Mouse (Mus musculus) kidney, embryonic 15.5 days (tissue): ENCODE measurements around the gene Pde8b. TPM values are rescaled to one million over a fixed set of nuclear protein-coding genes. Genes with fewer than 3 reads are reported as not detected.

Source experiments
- ATAC-seq: fragments of 200-750 bp; cut with Nextera tagmentation; replicated peaks from 2 replicates; pipeline ENCODE4 v1.8.0; 2017; ENCODE audit warnings: moderate TSS enrichment; ENCODE audit not compliant: low FRiP score
- H3K27ac ChIP-seq: fragments of 300-500 bp; sonication (generic); 2 replicates; pipeline ENCODE4 v1.5.1; 2015; ENCODE audit warnings: mild to moderate bottlenecking, inconsistent platforms
- H3K27me3 ChIP-seq: fragments of 300-500 bp; sonication (generic); 2 replicates; pipeline ENCODE4 v1.6.1; 2015; ENCODE audit warnings: inconsistent platforms
- H3K36me3 ChIP-seq: fragments of 300-500 bp; sonication (generic); 2 replicates; pipeline ENCODE4 v1.6.1; 2015; ENCODE audit warnings: inconsistent platforms
- H3K4me1 ChIP-seq: fragments of 300-500 bp; sonication (generic); 2 replicates; pipeline ENCODE4 v1.6.1; 2015; ENCODE audit warnings: inconsistent platforms
- H3K4me2 ChIP-seq: fragments of 300-500 bp; sonication (generic); 2 replicates; pipeline ENCODE4 v1.6.1; 2015; ENCODE audit warnings: moderate library complexity, mild to moderate bottlenecking, inconsistent platforms
- H3K4me3 ChIP-seq: fragments of 300-500 bp; sonication (generic); replicated peaks from 2 replicates; pipeline ENCODE4 v1.5.1; 2015; ENCODE audit warnings: mild to moderate bottlenecking, inconsistent platforms
- H3K9ac ChIP-seq: fragments of 300-500 bp; sonication (generic); 2 replicates; pipeline ENCODE4 v1.6.1; 2015; ENCODE audit warnings: mild to moderate bottlenecking, inconsistent platforms
- H3K9me3 ChIP-seq: fragments of 300-500 bp; sonication (generic); replicated peaks from 2 replicates; pipeline ENCODE4 v1.6.1; 2016; ENCODE audit warnings: inconsistent platforms
- WGBS: fragments of 180-500 bp; shearing (Covaris S2); methylation state at CpG from one replicate; pipeline ENCODE4 v1.1.7; 2015; ENCODE audit warnings: mixed read lengths; 5-methylcytosine and 5-hydroxymethylcytosine counted together
- polyA plus RNA-seq: library from polyadenylated mRNA; unstranded; fragments of >200 nt; fragmentation: Nextera tagmentation; extraction: Ambion mirVana; gene quantifications from 2 replicates; pipeline ENCODE4 v1.2.1, GENCODE M21; 2015

Gene Pde8b
- polyA plus RNA-seq, 1 experiment from 2014 or later: 10.2 TPM

GRCm38 (mm10) chr13:95091546-95092445 lies 158.3 kb downstream of the Pde8b start:
- Histone ChIP-seq H3K9ac (no peak overlapping the region), H3K4me3 (no peak overlapping the region), H3K27ac (no peak overlapping the region), H3K36me3 (no peaks in the 10 kb centered on the region), H3K4me2 (no peak overlapping the region), H3K9me3 (no peaks in the 10 kb centered on the region), H3K27me3 (no peaks in the 10 kb centered on the region), H3K4me1 (no peaks in the 10 kb centered on the region)
- no peak for ATAC-seq
- WGBS: 81% methylated on average over 14 of the region's 14 CpGs

GRCm38 (mm10) chr13:95087358-95087787 lies 162.8 kb downstream of the Pde8b start:
- Histone ChIP-seq H3K4me1 (no peaks in the 10 kb centered on the region), H3K4me2 (no peak overlapping the region), H3K27me3 (no peaks in the 10 kb centered on the region), H3K9ac (no peak overlapping the region), H3K9me3 (no peaks in the 10 kb centered on the region), H3K27ac (no peak overlapping the region), H3K36me3 (no peaks in the 10 kb centered on the region), H3K4me3 (no peak overlapping the region)
- no peak for ATAC-seq
- WGBS: 56% methylated on average over 8 of the region's 8 CpGs

- no peaks in the 10 kb centered on the region for H3K36me3 ChIP-seq
- no peaks in the 10 kb centered on the region for H3K9me3 ChIP-seq
- ATAC-seq: no peak
- no peak overlapping the region for H3K4me2 ChIP-seq
- no peaks in the 10 kb centered on the region for H3K27me3 ChIP-seq
- no peak overlapping the region for H3K9ac ChIP-seq
- no peak overlapping the region for H3K27ac ChIP-seq
- WGBS: 74% methylated on average over 5 of the region's 5 CpGs
- H3K4me1 ChIP-seq: no peaks in the 10 kb centered on the region
- H3K4me3 ChIP-seq: no peak overlapping the region
These were observed 164.1 kb downstream of the Pde8b start for GRCm38 (mm10) chr13:95086033-95086432.

GRCm38 (mm10) chr13:95082611-95083010 lies 167.5 kb downstream of the Pde8b start:
- 89% methylated on average over 3 of the region's 3 CpGs for WGBS
- no peak for ATAC-seq
- H3K9ac ChIP-seq: no peak overlapping the region

GRCm38 (mm10) chr13:95081082-95081481 lies 169.1 kb downstream of the Pde8b start:
- H3K9ac ChIP-seq: no peak overlapping the region
- no peak for ATAC-seq
- no peak overlapping the region for H3K4me3 ChIP-seq
- H3K4me1 ChIP-seq: no peaks in the 10 kb centered on the region
- no peaks in the 10 kb centered on the region for H3K9me3 ChIP-seq
- no peak overlapping the region for H3K4me2 ChIP-seq
- no peaks in the 10 kb centered on the region for H3K27me3 ChIP-seq
- H3K36me3 ChIP-seq: no peaks in the 10 kb centered on the region
- 82% methylated on average over 7 of the region's 7 CpGs for WGBS
- no peak overlapping the region for H3K27ac ChIP-seq

More at GRCm38 (mm10) chr13:95082611-95083010, 167.5 kb downstream of the Pde8b start:
- Histone ChIP-seq H3K36me3 (no peaks in the 10 kb centered on the region), H3K4me2 (no peak overlapping the region), H3K27ac (no peak overlapping the region), H3K27me3 (no peaks in the 10 kb centered on the region), H3K4me3 (no peak overlapping the region), H3K4me1 (no peaks in the 10 kb centered on the region), H3K9me3 (no peaks in the 10 kb centered on the region)

GRCm38 (mm10) chr13:95078492-95078891 lies 171.6 kb downstream of the Pde8b start:
- H3K4me1 ChIP-seq: no peaks in the 10 kb centered on the region
- no peak overlapping the region for H3K27ac ChIP-seq
- no peaks in the 10 kb centered on the region for H3K27me3 ChIP-seq
- H3K9ac ChIP-seq: no peak overlapping the region
- H3K4me3 ChIP-seq: no peak overlapping the region
- H3K9me3 ChIP-seq: no peaks in the 10 kb centered on the region
- H3K36me3 ChIP-seq: no peaks in the 10 kb centered on the region
- WGBS: 61% methylated on average over 6 of the region's 6 CpGs
- no peak overlapping the region for H3K4me2 ChIP-seq
- ATAC-seq: no peak

GRCm38 (mm10) chr13:95077688-95078087 lies 172.4 kb downstream of the Pde8b start:
- Histone ChIP-seq H3K27me3 (no peaks in the 10 kb centered on the region), H3K27ac (no peak overlapping the region), H3K9me3 (no peaks in the 10 kb centered on the region), H3K4me3 (no peak overlapping the region), H3K4me2 (no peak overlapping the region), H3K9ac (no peak overlapping the region), H3K4me1 (no peaks in the 10 kb centered on the region), H3K36me3 (no peaks in the 10 kb centered on the region)
- no peak for ATAC-seq
- 73% methylated on average over 3 of the region's 3 CpGs for whole genome bisulfite sequencing

- Histone ChIP-seq H3K36me3 (no peaks in the 10 kb centered on the region), H3K27me3 (no peaks in the 10 kb centered on the region), H3K4me2 (no peak overlapping the region), H3K4me1 (no peaks in the 10 kb centered on the region), H3K4me3 (no peak overlapping the region), H3K27ac (no peak overlapping the region), H3K9me3 (no peaks in the 10 kb centered on the region), H3K9ac (no peak overlapping the region)
- ATAC-seq: no peak
- WGBS: 71% methylated on average over 2 of the region's 2 CpGs
These were observed 174.0 kb downstream of the Pde8b start for GRCm38 (mm10) chr13:95076142-95076541.

- H3K4me3 ChIP-seq: no peak overlapping the region
- no peaks in the 10 kb centered on the region for H3K36me3 ChIP-seq
- H3K27ac ChIP-seq: no peak overlapping the region
- H3K4me2 ChIP-seq: no peak overlapping the region
- H3K9me3 ChIP-seq: no peaks in the 10 kb centered on the region
- no peak for ATAC-seq
- 67% methylated on average over 8 of the region's 8 CpGs for WGBS
- no peaks in the 10 kb centered on the region for H3K4me1 ChIP-seq
- no peaks in the 10 kb centered on the region for H3K27me3 ChIP-seq
- no peak overlapping the region for H3K9ac ChIP-seq
These were observed 176.5 kb downstream of the Pde8b start for GRCm38 (mm10) chr13:95073445-95074172.

- Histone ChIP-seq H3K9ac (no peak overlapping the region), H3K4me3 (no peak overlapping the region), H3K4me1 (no peaks in the 10 kb centered on the region), H3K27me3 (no peaks in the 10 kb centered on the region), H3K4me2 (no peak overlapping the region), H3K9me3 (no peaks in the 10 kb centered on the region), H3K27ac (no peak overlapping the region), H3K36me3 (no peaks in the 10 kb centered on the region)
- no peak for ATAC-seq
These were observed 179.9 kb downstream of the Pde8b start for GRCm38 (mm10) chr13:95070268-95070667.

GRCm38 (mm10) chr13:95067854-95068253 lies 182.3 kb downstream of the Pde8b start:
- 58% methylated on average over 6 of the region's 6 CpGs for WGBS
- H3K4me3 ChIP-seq: no peak overlapping the region
- no peaks in the 10 kb centered on the region for H3K4me1 ChIP-seq
- H3K27me3 ChIP-seq: no peaks in the 10 kb centered on the region
- no peak overlapping the region for H3K9ac ChIP-seq
- H3K9me3 ChIP-seq: no peaks in the 10 kb centered on the region
- H3K36me3 ChIP-seq: no peaks in the 10 kb centered on the region
- no peak for ATAC-seq
- no peak overlapping the region for H3K27ac ChIP-seq
- no peak overlapping the region for H3K4me2 ChIP-seq

GRCm38 (mm10) chr13:95063390-95064017 lies 186.6 kb downstream of the Pde8b start:
- H3K9ac ChIP-seq: no peak overlapping the region
- no peak for ATAC-seq
- WGBS: 73% methylated on average over 4 of the region's 4 CpGs

More at GRCm38 (mm10) chr13:95063390-95064017, 186.6 kb downstream of the Pde8b start:
- H3K9me3 ChIP-seq: peaks cover 4% of the 10 kb centered on the region; the same call in 1 of the 2 replicates
- no peaks in the 10 kb centered on the region for H3K27me3 ChIP-seq
- H3K4me1 ChIP-seq: no peaks in the 10 kb centered on the region
- no peak overlapping the region for H3K4me3 ChIP-seq
- H3K27ac ChIP-seq: no peak overlapping the region
- no peak overlapping the region for H3K4me2 ChIP-seq
- H3K36me3 ChIP-seq: no peaks in the 10 kb centered on the region
